Mouse (Mus musculus) embryonic facial prominence, embryonic 14.5 days (tissue): ENCODE results near the gene Hdac8. TPM values are rescaled to one million over a fixed set of nuclear protein-coding genes. Genes with fewer than 3 reads are reported as not detected.

Source experiments
- ATAC-seq: fragments of 200-750 bp; cut with Nextera tagmentation; 2 replicates; pipeline ENCODE4 v1.8.0; 2017; ENCODE audit warnings: low read depth, moderate number of reproducible peaks, moderate TSS enrichment
- DNase-seq: peaks from one replicate; pipeline ENCODE4 v3.0.0-alpha.2; 2015; ENCODE audit warnings: low spot score
- H3K27ac ChIP-seq: fragments of 300-500 bp; sonication (generic); replicated peaks from 2 replicates; pipeline ENCODE4 v1.5.1; 2014; ENCODE audit warnings: low read depth, mild to moderate bottlenecking, low read length, moderate library complexity
- H3K27me3 ChIP-seq: fragments of 300-500 bp; sonication (generic); replicated peaks from 2 replicates; pipeline ENCODE4 v1.6.1; 2014; ENCODE audit warnings: low read length; ENCODE audit not compliant: control insufficient read depth, insufficient read depth
- H3K36me3 ChIP-seq: fragments of 300-500 bp; sonication (generic); 2 replicates; pipeline ENCODE4 v1.6.1; 2014; ENCODE audit warnings: low read length, mixed read lengths; ENCODE audit not compliant: control insufficient read depth, insufficient read depth
- H3K4me1 ChIP-seq: fragments of 300-500 bp; sonication (generic); 2 replicates; pipeline ENCODE4 v1.6.1; 2014; ENCODE audit warnings: antibody characterized with exemption, low read length; ENCODE audit not compliant: control insufficient read depth, insufficient read depth
- H3K4me2 ChIP-seq: fragments of 300-500 bp; sonication (generic); 2 replicates; pipeline ENCODE4 v1.6.1; 2014; ENCODE audit warnings: low read depth, mild to moderate bottlenecking, low read length, moderate library complexity, mixed read lengths
- H3K4me3 ChIP-seq: fragments of 300-500 bp; sonication (generic); 2 replicates; pipeline ENCODE4 v1.5.1; 2014; ENCODE audit warnings: low read depth, mild to moderate bottlenecking, low read length
- H3K9ac ChIP-seq: fragments of 300-500 bp; sonication (generic); 2 replicates; pipeline ENCODE4 v1.6.1; 2014; ENCODE audit warnings: low read depth, mild to moderate bottlenecking, low read length, moderate library complexity, mixed read lengths
- H3K9me3 ChIP-seq: fragments of 300-500 bp; sonication (generic); 2 replicates; pipeline ENCODE4 v1.6.1; 2016; ENCODE audit warnings: low read length; ENCODE audit not compliant: control insufficient read depth
- WGBS: fragments of 180-500 bp; shearing (Covaris S2); extraction: QIAGEN DNeasy Blood & Tissue Kit; methylation state at CpG from one replicate; pipeline ENCODE4 v1.1.7; 2014; 5-methylcytosine and 5-hydroxymethylcytosine counted together
- polyA plus RNA-seq: library from polyadenylated mRNA; unstranded; fragments of >200 nt; fragmentation: Nextera tagmentation; extraction: Ambion mirVana; gene quantifications from 2 replicates; pipeline ENCODE4 v1.2.1, GENCODE M21; 2014

Gene Hdac8
- polyA plus RNA-seq, 1 experiment from 2014 or later = 3.0 TPM

DNA sequence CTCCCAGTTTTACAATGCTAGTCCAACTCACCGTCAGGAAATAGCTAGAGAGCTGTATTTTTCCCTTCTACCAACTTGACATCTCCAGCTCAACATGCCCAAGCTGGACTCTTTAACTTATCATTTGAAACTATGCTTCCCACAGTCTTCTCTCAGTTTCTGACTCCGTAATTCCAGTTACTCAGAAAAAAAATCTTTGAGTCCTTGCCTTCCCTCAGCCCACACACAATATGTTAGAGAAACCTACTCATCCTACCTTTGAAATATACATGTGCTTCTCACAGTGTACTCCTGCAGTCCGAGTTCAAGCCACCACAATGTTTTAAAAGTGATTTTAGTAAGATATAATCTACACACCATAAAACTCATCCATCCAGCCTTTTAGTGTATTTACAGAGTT is 151.7 kb downstream of the Hdac8 start:
- 87% methylated on average over 3 of the region's 3 CpGs for WGBS
- no peak overlapping the region for H3K4me2 ChIP-seq

GRCm38 (mm10) chrX:102349843-102350731 is 155.1 kb downstream of the Hdac8 start:
- H3K27ac ChIP-seq = no peak overlapping the region
- peaks cover 20% of the 10 kb centered on the region for H3K27me3 ChIP-seq
- no peaks in the 10 kb centered on the region for H3K36me3 ChIP-seq
- peak; percentile 57; the same call in 1 of the 2 replicates for ATAC-seq
- no peak overlapping the region for H3K4me2 ChIP-seq
- no peaks in the 10 kb centered on the region for H3K9me3 ChIP-seq
- no peak overlapping the region for H3K4me3 ChIP-seq
- no peaks in the 10 kb centered on the region; the same call in 1 of the 2 replicates for H3K4me1 ChIP-seq
- peak; percentile 50 for DNase-seq
- no peak overlapping the region for H3K9ac ChIP-seq
- WGBS = 66% methylated on average over 14 of the region's 14 CpGs

More for the DNA sequence above, 151.7 kb downstream of the Hdac8 start:
- Histone ChIP-seq H3K27ac (no peak overlapping the region), H3K9ac (no peak overlapping the region), H3K4me3 (no peak overlapping the region), H3K9me3 (no peaks in the 10 kb centered on the region), H3K4me1 (no peaks in the 10 kb centered on the region; the same call in 1 of the 2 replicates), H3K27me3 (peaks cover 17% of the 10 kb centered on the region; the same call in 1 of the 2 replicates), H3K36me3 (no peaks in the 10 kb centered on the region)
- DNase-seq = no peak
- no peak for ATAC-seq

DNA sequence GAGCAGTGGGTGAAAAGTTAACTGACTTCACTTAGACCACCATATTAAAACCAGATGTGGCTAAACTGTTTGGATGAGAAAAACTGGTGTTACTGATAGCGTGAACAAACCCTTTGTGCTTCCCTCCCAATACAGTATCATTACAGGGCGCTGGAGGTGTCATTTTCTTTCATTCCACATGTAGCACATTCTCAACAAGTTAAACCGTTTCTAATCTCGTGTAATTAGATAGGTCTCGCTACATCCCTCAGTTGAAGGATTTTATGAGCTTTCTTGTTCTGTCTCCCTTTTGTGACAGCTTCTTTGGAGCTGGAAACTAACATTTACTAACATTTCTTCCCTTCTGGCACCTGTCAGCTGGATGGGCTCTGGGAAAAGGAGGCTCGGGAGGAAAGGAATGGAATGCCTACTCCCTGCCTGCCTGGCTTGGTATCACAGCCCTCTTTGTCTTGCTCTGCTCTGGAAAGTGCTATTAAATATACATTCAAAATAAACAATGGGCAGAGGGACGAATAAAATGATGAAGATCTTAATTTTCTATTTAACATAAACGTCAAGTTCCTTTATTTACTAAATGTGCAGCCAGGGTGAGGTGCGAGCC is 156.2 kb downstream of the Hdac8 start:
- H3K9ac ChIP-seq = no peak overlapping the region
- no peaks in the 10 kb centered on the region for H3K36me3 ChIP-seq
- peaks cover 20% of the 10 kb centered on the region for H3K27me3 ChIP-seq
- H3K4me1 ChIP-seq = no peaks in the 10 kb centered on the region; the same call in 1 of the 2 replicates
- WGBS = 28% methylated on average over 9 of the region's 9 CpGs
- DNase-seq (peak; percentile 35), ATAC-seq (0 out of 2 replicates have a peak, but pooled peaks have one; percentile 15)
- H3K27ac ChIP-seq = no peak overlapping the region; the same call in 1 of the 2 replicates
- no peak overlapping the region for H3K4me3 ChIP-seq
- no peaks in the 10 kb centered on the region for H3K9me3 ChIP-seq
- no peak overlapping the region for H3K4me2 ChIP-seq

DNA sequence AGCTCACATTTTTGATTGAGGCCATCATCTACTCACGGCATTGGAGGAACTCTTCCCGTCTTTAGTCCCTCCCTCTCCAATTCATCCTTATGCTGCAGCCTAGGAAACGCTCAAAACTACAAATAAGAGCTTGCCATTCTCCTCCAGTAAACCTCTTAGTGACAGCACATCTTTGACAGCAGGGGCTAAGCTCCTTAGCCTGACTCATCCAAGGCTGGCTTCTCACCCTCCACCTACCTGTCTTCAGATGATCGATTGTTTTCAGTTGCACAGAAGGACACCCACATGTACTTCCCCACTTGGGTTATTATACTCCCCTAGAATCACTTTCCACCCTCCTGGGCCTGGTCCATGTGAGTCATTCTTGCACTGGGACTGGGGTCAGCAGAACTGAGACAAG is 163.5 kb downstream of the Hdac8 start:
- Histone ChIP-seq H3K4me1 (no peaks in the 10 kb centered on the region), H3K27ac (no peak overlapping the region), H3K9me3 (no peaks in the 10 kb centered on the region), H3K4me3 (no peak overlapping the region), H3K36me3 (no peaks in the 10 kb centered on the region), H3K4me2 (no peak overlapping the region), H3K9ac (no peak overlapping the region), H3K27me3 (peaks cover 21% of the 10 kb centered on the region)
- ATAC-seq (no peak), DNase-seq (no peak)
- 71% methylated on average over 4 of the region's 4 CpGs for WGBS

GRCm38 (mm10) chrX:102339396-102340155 is 165.6 kb downstream of the Hdac8 start:
- Histone ChIP-seq H3K36me3 (no peaks in the 10 kb centered on the region), H3K4me1 (no peaks in the 10 kb centered on the region), H3K27me3 (peaks cover 21% of the 10 kb centered on the region), H3K4me2 (no peak overlapping the region), H3K27ac (no peak overlapping the region), H3K9ac (no peak overlapping the region), H3K4me3 (no peak overlapping the region), H3K9me3 (no peaks in the 10 kb centered on the region)
- DNase-seq (no peak), ATAC-seq (no peak)
- 68% methylated on average over 8 of the region's 8 CpGs for WGBS

DNA sequence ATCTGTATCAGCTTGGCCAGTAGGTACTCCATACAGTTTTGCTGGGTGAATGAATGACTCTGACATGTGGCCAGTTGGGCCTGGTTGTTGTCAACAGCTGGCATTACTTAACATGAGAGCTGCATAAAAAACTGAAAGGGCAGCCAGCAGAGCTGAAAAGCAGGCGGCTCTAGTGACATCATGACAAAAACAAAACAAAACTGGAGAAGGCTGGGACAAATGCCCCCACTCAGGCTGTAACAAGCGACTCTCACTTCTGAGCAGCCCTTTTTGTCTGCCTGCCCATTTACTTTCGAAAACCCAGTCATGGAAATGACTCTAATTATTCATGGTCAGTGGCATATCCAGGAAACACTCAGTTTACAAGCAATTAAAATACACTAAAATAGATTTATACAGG is 185.5 kb downstream of the Hdac8 start:
- no peaks in the 10 kb centered on the region for H3K36me3 ChIP-seq
- DNase-seq (peak; percentile 41), ATAC-seq (no peak)
- H3K9ac ChIP-seq = no peak overlapping the region
- no peaks in the 10 kb centered on the region for H3K4me1 ChIP-seq
- no peak overlapping the region for H3K27ac ChIP-seq
- 39% methylated on average over 3 of the region's 3 CpGs for WGBS
- H3K4me2 ChIP-seq = no peak overlapping the region
- no peaks in the 10 kb centered on the region; the same call in none of the 2 replicates for H3K27me3 ChIP-seq
- H3K4me3 ChIP-seq = no peak overlapping the region
- H3K9me3 ChIP-seq = no peaks in the 10 kb centered on the region

GRCm38 (mm10) chrX:102319252-102319651 is 185.9 kb downstream of the Hdac8 start:
- H3K9me3 ChIP-seq = no peaks in the 10 kb centered on the region
- no peaks in the 10 kb centered on the region; the same call in none of the 2 replicates for H3K27me3 ChIP-seq

DNA sequence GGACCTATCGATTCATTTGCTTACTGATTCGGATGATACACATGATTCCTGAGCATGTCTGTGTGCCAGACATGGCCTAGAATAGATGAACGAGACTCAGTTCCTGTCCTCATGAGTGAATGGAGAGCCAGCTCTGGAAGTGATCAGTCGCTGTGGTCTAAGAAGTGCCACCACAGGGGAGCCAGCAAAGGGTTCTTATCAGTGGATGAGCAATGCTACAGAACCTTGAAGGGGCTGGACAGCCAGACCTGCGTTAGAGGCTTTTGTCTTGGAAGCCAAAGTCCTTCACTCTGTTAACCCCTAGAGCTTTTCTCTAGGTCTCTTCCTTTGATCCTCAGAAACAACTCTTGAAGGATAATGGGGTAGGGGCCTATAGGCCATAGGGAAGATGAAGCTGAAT is 186.4 kb downstream of the Hdac8 start:
- H3K4me2 ChIP-seq = no peak overlapping the region
- H3K4me1 ChIP-seq = no peaks in the 10 kb centered on the region
- 83% methylated on average over 5 of the region's 5 CpGs for WGBS
- H3K4me3 ChIP-seq = no peak overlapping the region
- H3K9me3 ChIP-seq = no peaks in the 10 kb centered on the region
- H3K27me3 ChIP-seq = no peaks in the 10 kb centered on the region; the same call in none of the 2 replicates
- no peaks in the 10 kb centered on the region for H3K36me3 ChIP-seq
- ATAC-seq = no peak
- no peak overlapping the region for H3K27ac ChIP-seq
- H3K9ac ChIP-seq = no peak overlapping the region
- DNase-seq = no peak

More at GRCm38 (mm10) chrX:102319252-102319651, 185.9 kb downstream of the Hdac8 start:
- Histone ChIP-seq H3K27ac (no peak overlapping the region), H3K4me1 (no peaks in the 10 kb centered on the region), H3K4me2 (no peak overlapping the region), H3K4me3 (no peak overlapping the region), H3K9ac (no peak overlapping the region), H3K36me3 (no peaks in the 10 kb centered on the region)
- ATAC-seq (no peak), DNase-seq (no peak)
